Mouse (Mus musculus) embryonic stem cell, embryonic (primary cell): ENCODE measurements around the gene Bmp8b.
"Not testable (repeated sequence)": the region's sequence is repeated elsewhere in the genome, so short reads cannot be mapped to it uniquely, and the experiment has no call there.

Experiments used
- CTCF ChIA-PET, 4 experiments: fragments of 300-600 bp in 2 of 4; fragments of 350-600 bp in 2 of 4; sonication (Branson Sonifier 250); formaldehyde crosslinking; loops; one replicate each; lab custom pipeline; 2022; ENCODE audit warnings: inconsistent platforms in 2 of 4; lab: Charles Lee
- POLR2A ChIA-PET, 4 experiments: fragments of 300-600 bp in 2 of 4; fragments of 350-600 bp in 2 of 4; sonication (Branson Sonifier 250); formaldehyde crosslinking; loops; one replicate each; lab custom pipeline; 2022; ENCODE audit warnings: antibody characterized with exemption in 4 of 4, inconsistent platforms in 1 of 4; lab: Charles Lee

Gene Bmp8b

DNA sequence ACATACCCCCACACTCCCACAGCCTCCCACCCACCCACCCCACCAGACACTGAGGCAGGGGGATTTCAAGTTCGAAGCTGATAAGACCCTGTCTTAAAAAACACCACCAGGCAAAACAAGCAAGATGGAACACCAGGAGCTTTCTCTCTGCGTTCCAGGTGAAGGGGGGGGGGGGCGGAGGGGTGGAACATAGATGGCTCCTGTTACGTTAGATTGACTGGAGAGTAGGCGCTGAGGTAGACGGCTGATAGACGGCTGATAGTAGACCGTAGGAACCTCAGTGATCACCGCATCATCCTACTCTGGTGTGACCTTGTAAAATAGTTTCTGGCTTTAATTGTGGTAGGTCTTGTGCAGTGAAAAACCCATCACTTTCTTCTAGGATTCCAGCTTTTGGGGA is 11.1 kb upstream of the Bmp8b start:
- ChIA-PET CTCF (interaction anchor here in 3 of 4 experiments (0.6 to 1.1 kb wide), 5 partner anchors 13 to 895 kb away, joined by 3 to 7 read pairs (median 3); no protein-coding TSS in a partner anchor), POLR2A (no interaction called here)

DNA sequence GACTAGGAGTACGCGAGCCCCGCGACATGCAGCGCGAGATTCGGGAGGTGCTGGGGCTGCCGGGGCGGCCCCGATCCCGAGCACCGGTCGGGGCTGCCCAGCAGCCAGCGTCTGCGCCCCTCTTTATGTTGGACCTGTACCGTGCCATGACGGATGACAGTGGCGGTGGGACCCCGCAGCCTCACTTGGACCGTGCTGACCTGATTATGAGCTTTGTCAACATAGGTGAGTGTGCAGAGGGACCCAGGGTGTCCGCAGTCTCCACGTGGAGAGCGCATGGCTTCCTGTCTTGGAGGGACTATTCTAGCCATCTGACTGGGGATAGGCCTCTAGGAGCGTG is 456 bp downstream of the Bmp8b start:
- ChIA-PET CTCF (interaction anchor here in 2 of 4 experiments (0.6 to 1.3 kb wide), 3 partner anchors 17 to 192 kb away, joined by 3 to 5 read pairs (median 4); no protein-coding TSS in a partner anchor), POLR2A (interaction anchor here in 1 of 4 experiments (1.3 to 1.5 kb wide), 2 partner anchors 17 to 19 kb away, joined by 3 read pairs; no protein-coding TSS in a partner anchor)

DNA sequence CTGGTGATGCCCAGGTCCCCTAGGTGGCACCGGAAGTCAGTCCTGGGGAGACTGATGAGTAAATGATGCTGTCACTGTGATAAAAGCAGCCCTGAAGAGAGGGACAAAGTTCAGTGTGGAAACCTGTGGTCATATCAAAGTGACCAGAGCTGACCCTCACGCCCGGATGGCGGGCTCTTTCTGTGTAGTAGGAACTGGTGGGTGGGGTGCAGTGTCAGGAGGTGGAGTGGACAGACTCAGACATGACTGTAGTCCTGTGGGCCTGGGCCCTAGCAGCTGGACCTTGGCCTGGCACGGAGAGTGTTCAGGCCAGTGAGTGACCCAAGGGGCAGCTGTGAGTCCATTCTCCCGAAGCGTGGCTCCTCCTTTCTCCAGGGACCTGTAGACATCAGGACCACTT is 964 bp downstream of the Bmp8b start:
- CTCF ChIA-PET: not testable (repeated sequence)
- POLR2A ChIA-PET: interaction anchor here in 1 of 4 experiments (1.5 kb wide), 1 partner anchor 18 kb away, joined by 3 read pairs; no protein-coding TSS in a partner anchor

DNA sequence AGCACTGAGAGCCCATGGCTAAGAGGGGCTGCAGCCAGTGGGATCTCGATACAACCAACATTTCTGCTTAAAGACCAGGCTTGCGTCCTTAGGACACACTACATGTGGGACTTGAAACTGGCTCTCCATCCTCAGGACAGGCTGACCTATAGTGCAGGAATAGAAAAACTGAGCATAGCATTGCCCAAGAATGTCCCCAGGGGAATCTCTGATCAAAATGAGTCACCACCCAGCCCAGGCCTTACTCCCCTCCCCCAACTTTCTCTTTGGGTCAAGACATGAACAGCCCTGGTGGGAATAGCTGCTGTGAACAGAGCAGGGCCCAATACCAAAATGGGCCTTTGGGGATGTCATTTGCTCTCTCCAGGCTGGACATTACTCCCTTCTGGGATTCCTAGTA is 1.9 kb downstream of the Bmp8b start:
- ChIA-PET POLR2A (interaction anchor here in 1 of 4 experiments (0.6 kb wide), 1 partner anchor 43 kb away, joined by 3 read pairs; no protein-coding TSS in a partner anchor), CTCF (interaction anchor here in 1 of 4 experiments (1.2 kb wide), 1 partner anchor 148 kb away, joined by 4 read pairs; no protein-coding TSS in a partner anchor)

DNA sequence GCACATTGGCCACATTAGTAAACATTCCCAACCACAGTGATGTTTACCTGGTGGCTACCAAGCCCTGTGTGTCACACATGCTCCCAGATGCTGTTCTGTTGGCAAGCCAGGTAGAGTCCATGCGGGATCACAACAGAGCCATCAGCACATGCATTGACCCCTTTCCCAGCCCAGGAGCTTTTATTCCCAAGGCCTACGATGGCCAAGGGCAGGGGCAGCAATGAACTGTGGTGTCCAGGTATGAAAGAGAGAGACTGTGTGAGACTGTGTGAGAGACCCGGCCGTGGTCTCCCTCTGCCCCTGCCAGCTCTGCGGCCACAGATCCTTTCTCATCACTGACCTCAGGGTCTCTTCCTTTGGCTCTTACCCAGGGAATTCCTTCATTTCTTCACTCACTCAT is 3.1 kb downstream of the Bmp8b start:
- ChIA-PET CTCF (interaction anchor here in 1 of 4 experiments (1.2 kb wide), 1 partner anchor 147 kb away, joined by 4 read pairs; no protein-coding TSS in a partner anchor), POLR2A (interaction anchor here in 2 of 4 experiments (0.6 to 1.0 kb wide), 2 partner anchors 28 to 230 kb away, joined by 3 to 4 read pairs; no protein-coding TSS in a partner anchor)

DNA sequence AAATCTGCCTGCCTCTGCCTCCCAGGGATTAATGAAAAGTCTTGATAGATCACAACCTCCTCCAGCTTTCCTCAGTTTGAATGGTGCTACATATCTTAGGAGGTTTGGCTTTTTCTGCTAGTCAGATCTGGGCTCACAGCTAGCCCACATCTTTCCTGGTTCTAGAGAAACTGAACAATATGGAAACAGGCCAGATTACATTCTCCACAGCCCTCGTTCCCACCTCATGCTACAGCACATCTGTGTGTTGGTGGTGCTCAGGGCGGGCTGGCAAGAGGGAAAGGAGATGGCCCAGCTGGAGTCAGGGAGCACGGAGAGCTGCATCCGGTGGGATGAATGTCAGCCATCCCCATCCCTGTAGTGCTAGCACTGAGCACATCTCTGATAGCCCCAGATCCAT is 5.8 kb downstream of the Bmp8b start:
- ChIA-PET CTCF (interaction anchor here in 1 of 4 experiments (0.5 kb wide), 1 partner anchor 37 kb away, joined by 5 read pairs; no protein-coding TSS in a partner anchor), POLR2A (no interaction called here)

DNA sequence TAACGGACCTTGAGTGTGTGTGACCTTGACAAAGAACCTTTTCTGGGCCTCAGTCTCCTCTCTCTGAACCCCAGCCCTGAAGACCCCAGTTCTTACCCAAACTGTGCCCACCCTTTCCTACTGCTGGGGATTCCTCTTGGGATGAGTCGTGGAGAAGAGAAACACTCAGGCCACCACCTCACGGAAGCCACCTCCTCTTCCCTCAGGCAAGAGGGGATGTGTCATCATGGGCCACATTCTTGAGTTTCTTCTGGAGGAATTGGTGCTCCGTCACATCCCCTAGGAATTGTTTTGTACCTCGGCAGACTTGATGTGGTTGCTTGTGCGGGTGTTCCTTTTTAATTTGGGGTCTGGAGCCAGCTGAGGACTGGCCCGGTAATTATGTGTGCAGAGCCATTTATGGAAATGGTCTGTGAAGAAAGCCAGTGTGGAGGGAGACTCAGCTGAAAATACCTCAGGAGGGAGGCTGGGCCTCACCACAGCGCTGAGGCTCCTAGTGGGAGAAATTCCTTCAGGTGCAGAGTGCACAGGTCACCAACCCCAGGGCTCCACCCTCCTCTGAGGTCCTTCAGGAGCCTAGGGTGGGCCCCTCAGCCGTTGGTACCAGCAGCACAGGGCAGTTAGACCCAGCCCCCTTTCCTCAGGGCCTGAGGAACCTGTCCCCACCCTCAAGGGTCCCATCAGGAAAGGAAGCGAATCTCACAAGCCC is 6.5 kb downstream of the Bmp8b start:
- ChIA-PET POLR2A (interaction anchor here in 1 of 4 experiments (1.2 kb wide), 2 partner anchors 223 to 224 kb away, joined by 3 to 4 read pairs; no protein-coding TSS in a partner anchor), CTCF (interaction anchor here in 1 of 4 experiments (1.0 kb wide), 1 partner anchor 106 kb away, joined by 3 read pairs; no protein-coding TSS in a partner anchor)

DNA sequence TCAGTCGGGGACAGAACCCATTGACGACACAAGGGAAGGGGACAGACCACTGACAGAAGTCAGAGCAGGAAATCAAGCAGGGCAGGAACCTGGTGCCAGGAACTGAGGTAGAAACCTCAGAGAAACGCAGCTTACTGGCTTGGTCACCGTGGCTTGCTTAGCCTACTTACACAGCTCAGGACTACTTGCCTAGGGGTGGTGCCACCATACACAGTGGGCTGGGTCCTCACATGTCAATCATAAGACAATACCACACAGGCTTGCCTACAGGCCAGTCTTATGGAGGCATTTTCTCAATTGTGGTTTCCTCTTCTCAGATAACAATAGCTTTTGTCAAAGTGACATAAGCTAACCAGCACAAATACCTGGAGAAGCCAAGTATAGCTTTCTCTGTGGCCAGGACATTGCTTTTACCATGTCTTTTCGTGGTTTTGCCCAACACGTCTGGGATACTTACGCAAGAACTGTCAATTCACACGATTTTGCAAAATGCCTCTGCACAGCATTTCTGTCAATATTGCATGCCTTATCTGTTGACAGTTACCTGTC is 7.3 kb downstream of the Bmp8b start:
- ChIA-PET POLR2A (interaction anchor here in 2 of 4 experiments (0.9 to 1.2 kb wide), 4 partner anchors 13 to 223 kb away, joined by 3 to 4 read pairs (median 3); partner anchors contain the start of gene Trit1 (in 1 of the 2)), CTCF (interaction anchor here in 2 of 4 experiments (0.6 to 1.0 kb wide), 2 partner anchors 23 to 105 kb away, joined by 3 to 6 read pairs; no protein-coding TSS in a partner anchor)

DNA sequence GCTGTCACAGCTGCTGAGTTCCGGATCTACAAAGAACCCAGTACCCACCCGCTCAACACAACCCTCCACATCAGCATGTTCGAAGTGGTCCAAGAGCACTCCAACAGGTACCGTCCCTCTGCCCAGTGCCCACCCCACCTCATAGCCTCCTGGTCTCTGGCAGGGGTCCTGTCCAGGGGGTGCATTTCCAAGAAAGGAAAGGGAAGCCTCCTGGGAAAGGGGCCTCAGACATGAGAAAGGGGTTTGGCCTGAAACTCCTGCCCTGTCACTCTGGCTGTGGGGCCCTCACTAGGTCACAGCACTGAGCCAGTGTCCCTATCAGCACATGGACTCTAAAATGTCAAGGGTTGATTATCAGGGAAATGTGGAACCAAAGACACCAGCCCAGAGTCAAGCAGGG is 9.7 kb downstream of the Bmp8b start:
- POLR2A ChIA-PET: not testable (repeated sequence)

DNA sequence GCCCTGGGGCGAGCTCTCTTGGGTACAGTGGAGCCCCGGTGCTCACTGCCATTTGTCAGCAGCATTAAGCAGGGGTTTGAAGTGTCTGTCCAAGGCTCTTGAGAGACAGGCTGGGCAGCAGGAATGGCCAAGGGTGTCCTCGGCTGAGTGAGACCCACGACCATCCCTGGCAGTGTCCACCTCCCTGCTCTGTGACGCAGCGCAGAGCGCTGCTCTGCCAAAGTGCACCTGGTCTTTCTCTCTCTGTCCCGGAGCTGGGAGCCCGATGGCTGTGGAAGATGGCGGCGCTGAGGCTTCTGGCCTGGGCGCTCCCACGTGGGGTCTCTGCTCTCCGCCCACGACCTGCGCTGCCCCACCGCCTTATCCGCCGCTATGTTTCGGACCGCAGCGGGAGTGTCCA is 11.0 kb downstream of the Bmp8b start, which contains the start of gene Oxct2b:
Oxct2b (plus strand) TSS at position 256 of the 400 bp plus-strand sequence.
- CTCF ChIA-PET: interaction anchor here in 2 of 4 experiments (0.8 to 0.9 kb wide), 2 partner anchors 44 to 208 kb away, joined by 4 read pairs; partner anchors contain the start of gene Oxct2a (in 1 of the 2)
- POLR2A ChIA-PET: interaction anchor here in 2 of 4 experiments (0.7 kb wide), 2 partner anchors 11 to 208 kb away, joined by 3 read pairs; partner anchors contain the start of genes Bmp8b (in 1 of the 2) and Oxct2a (in 1 of the 2)

More for the DNA sequence above, 9.7 kb downstream of the Bmp8b start:
- CTCF ChIA-PET: not testable (repeated sequence)

DNA sequence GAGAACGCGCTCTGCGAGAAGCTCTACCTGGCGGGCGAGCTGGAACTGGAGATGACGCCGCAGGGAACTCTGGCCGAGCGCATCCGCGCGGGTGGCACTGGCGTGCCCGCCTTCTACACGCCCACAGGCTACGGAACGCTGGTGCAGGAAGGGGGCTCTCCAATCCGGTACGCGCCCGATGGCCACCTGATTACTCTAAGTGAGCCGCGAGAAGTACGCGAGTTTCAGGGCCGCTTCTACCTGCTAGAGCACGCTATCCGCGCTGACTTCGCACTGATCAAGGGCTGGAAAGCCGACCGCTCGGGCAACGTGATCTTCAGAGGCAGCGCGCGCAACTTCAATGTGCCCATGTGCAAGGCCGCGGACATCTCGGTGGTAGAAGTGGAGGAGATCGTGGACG is 11.7 kb downstream of the Bmp8b start:
- ChIA-PET POLR2A (interaction anchor here in 2 of 4 experiments (0.7 kb wide), 2 partner anchors 12 to 207 kb away, joined by 3 read pairs; partner anchors contain the start of genes Bmp8b (in 1 of the 2) and Oxct2a (in 1 of the 2)), CTCF (interaction anchor here in 1 of 4 experiments (0.9 kb wide), 1 partner anchor 207 kb away, joined by 4 read pairs; the partner anchor contains the start of gene Oxct2a)

DNA sequence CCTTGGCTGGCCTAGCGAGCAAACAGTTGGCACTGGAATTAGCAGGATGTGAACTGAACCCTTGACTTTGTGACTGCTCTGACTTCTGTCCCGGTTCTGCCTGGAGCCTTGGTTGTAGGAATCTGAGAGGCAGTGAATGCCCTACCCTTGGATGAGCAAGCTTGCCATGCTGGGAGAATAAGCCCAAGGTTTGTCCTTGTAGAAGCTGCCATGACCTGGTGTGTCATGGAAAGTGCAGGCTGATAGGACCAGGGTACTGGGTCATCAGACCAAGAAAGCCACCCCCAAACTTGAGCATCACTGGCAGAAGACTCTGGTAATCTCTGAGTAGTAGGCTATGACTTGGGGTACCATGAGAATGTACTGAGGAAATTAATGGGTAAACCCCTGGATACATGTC is 16.3 kb downstream of the Bmp8b start:
- POLR2A ChIA-PET: no interaction called here
- CTCF ChIA-PET: no interaction called here

DNA sequence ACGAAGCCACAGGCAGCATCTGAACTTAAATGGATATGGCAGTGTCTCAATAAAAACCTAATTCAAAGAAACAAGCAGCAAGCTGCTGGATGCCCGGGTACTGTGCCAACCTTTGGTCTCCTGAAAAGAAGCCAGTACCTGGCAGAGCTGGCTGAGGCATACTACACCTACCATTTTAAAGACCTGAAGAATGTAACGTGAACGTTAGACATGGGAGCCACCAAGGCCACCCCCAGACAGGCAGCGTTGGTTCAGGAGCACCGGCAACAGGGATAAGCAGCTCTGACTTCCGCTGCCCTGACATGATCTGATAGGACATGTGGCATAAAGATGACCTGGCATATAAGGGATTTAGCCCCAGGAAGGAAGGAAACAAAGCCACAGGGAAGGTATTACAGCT is 21.7 kb downstream of the Bmp8b start:
- POLR2A ChIA-PET: interaction anchor here in 3 of 4 experiments (0.6 to 4.4 kb wide), 5 partner anchors 9 to 13 kb away, joined by 5 to 21 read pairs (median 7); partner anchors contain the start of gene Ppie (in 2 of the 3)
- CTCF ChIA-PET: no interaction called here

DNA sequence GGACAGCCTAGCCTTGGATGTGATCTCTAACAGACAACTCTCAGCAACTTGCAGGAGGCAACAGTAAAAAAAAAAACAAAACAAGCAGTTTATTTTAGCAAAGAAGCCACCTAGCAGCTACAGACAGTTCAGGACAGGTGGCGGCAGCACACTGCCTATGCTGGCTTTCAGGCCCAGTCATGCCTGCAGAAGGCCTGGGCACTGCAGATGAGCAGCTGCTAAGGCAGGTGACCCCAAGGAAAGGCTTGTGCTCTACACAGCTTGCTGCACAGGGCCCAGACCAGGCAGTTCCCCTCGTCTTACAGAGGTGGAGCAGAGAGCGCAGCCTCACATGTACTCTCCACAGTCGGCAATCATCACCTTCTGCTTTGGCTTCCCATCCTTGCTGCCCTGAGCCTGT is 22.1 kb downstream of the Bmp8b start:
- CTCF ChIA-PET: no interaction called here

DNA sequence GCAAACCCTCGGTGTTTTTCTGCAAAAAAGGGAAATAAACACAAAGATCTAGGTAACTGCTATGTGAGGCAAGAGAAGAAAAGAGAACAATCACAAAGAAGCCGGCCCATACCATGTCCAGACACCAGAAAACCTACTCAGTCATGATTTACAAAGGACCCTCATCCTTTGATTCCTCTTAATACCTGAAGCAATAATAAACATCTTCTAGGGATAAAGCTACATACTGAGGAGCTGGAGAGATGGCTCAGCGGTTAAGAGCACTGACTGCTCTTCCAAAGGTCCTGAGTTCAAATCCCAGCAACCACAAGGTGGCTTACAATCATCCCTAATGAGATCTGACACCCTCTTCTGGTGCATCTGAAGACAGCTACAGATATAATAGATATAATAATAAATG is 32.6 kb downstream of the Bmp8b start:
- CTCF ChIA-PET: interaction anchor here in 3 of 4 experiments (0.6 to 0.7 kb wide), 4 partner anchors 32 to 1985 kb away, joined by 3 to 5 read pairs (median 3); no protein-coding TSS in a partner anchor

More for the DNA sequence above, 22.1 kb downstream of the Bmp8b start:
- POLR2A ChIA-PET: interaction anchor here in 3 of 4 experiments (0.6 to 4.4 kb wide), 6 partner anchors 9 to 165 kb away, joined by 3 to 21 read pairs (median 7); partner anchors contain the start of gene Ppie (in 2 of the 3)

DNA sequence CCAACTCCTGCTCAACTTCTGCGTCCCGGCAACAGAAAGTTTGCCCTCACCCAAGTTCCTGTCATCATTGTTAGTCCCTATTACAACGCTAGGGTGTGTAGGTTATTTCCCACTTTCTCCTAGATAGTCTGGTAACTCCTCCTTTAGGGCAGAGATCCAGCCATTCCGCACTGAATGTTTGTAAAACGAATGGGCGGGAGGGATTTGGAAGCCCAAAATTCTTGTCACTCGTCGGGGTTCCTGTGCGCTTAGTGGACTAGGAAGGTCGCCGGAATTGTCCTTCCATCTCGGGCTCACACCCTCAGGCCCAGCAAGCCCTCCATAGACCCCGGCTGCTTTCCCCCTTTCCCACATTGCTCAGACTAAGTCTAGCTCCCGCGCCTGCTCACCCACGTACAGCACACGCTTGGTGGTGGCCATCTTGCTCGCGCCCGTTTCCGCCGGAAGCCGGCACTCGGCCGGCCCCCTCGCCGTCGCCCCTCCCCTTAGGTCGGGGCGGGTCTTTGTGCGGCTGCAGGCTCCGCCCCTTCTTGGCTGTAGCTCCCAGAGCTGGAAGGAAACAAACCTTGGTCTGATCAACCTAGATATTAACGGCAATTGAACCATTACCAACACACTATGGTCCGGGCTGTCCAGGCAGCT is 34.7 kb downstream of the Bmp8b start, which contains the start of gene Ppie:
Ppie (minus strand) TSS at position 439 of the 642 bp plus-strand sequence.
- ChIA-PET CTCF (interaction anchor here in 3 of 4 experiments (0.6 to 1.2 kb wide), 8 partner anchors 32 to 1958 kb away, joined by 3 to 7 read pairs (median 4); no protein-coding TSS in a partner anchor), POLR2A (interaction anchor here (0.6 to 2.4 kb wide), 84 partner anchors 8 to 1741 kb away, joined by 3 to 21 read pairs (median 3); partner anchors contain the start of genes Mycl (in 3 of the 4), Cap1 (in 2 of the 4), Hpcal4 (in 2 of the 4) and Trit1 (in 2 of the 4))

More for the DNA sequence above, 32.6 kb downstream of the Bmp8b start:
- POLR2A ChIA-PET: interaction anchor here in 3 of 4 experiments (0.6 to 1.2 kb wide), 5 partner anchors 11 to 252 kb away, joined by 3 to 9 read pairs (median 5); partner anchors contain the start of gene Cap1 (in 1 of the 3)
